Mouse (Mus musculus): ENCODE results near the gene Zfp763. TPM values are rescaled to one million over a fixed set of nuclear protein-coding genes. Genes with fewer than 3 reads are reported as not detected.

Zfp763 gene
- total RNA-seq (2023; ENCODE audit: inconsistent age), result 3.5 to 5.2 TPM (median 4.0 TPM) in 4 replicates

GRCm38 (mm10) chr17:33032900-33033891, at the start of gene Zfp763:
TSS of gene Zfp763 (minus strand) at chr17:33033402.

GRCm38 (mm10) chr17:33067958-33068357, 34.8 kb upstream of the Zfp763 start, which contains the start of gene 4921501E09Rik:
TSS of gene 4921501E09Rik (minus strand) at chr17:33068058.

GRCm38 (mm10) chr17:32992699-32993474, 40.3 kb downstream of the Zfp763 start, which contains the start of gene Zfp952:
TSS of gene Zfp952 (plus strand) at chr17:32993129.

Other genes starting within 250 kb of the Zfp763 start
- gene Zfp871, start 245.1 kb downstream of the Zfp763 start, total RNA-seq (2023; ENCODE audit: inconsistent age), result 78.3 to 89.6 TPM (median 79.2 TPM) in 4 replicates
- 0.18 to 0.51 TPM (median 0.42 TPM) in 4 replicates for gene Zfp811, start 223.5 kb downstream of the Zfp763 start, total RNA-seq (2023; ENCODE audit: inconsistent age)
- gene Zfp799, start 203.1 kb downstream of the Zfp763 start, total RNA-seq (2023; ENCODE audit: inconsistent age), result 6.5 to 9.4 TPM (median 8.2 TPM) in 4 replicates
- 7.0 to 11.8 TPM (median 10.3 TPM) in 4 replicates for gene Zfp870, start 141.8 kb downstream of the Zfp763 start, total RNA-seq (2023; ENCODE audit: inconsistent age)
- gene Cyp4f14, start 116.1 kb downstream of the Zfp763 start, total RNA-seq (2023; ENCODE audit: inconsistent age), result not detected in 4 replicates
- gene Cyp4f13, start 86.0 kb downstream of the Zfp763 start, total RNA-seq (2023; ENCODE audit: inconsistent age), result 83.0 to 86.6 TPM (median 84.1 TPM) in 4 replicates
- 15.7 to 21.4 TPM (median 20.5 TPM) in 4 replicates for gene Zfp472, start 67.6 kb downstream of the Zfp763 start, total RNA-seq (2023; ENCODE audit: inconsistent age)
- gene Zfp952, start 40.3 kb downstream of the Zfp763 start, total RNA-seq (2023; ENCODE audit: inconsistent age), result 12.2 to 15.7 TPM (median 14.1 TPM) in 4 replicates
- gene 4921501E09Rik, start 34.7 kb upstream of the Zfp763 start, total RNA-seq (2023; ENCODE audit: inconsistent age), result not detected in 4 replicates
- 3.8 to 5.5 TPM (median 4.8 TPM) in 4 replicates for gene Zfp563, start 55.9 kb upstream of the Zfp763 start, total RNA-seq (2023; ENCODE audit: inconsistent age)
- not detected in 4 replicates for gene Morc2b, start 106.3 kb upstream of the Zfp763 start, total RNA-seq (2023; ENCODE audit: inconsistent age)
- not detected in 4 replicates for gene Olfr55, start 135.0 kb upstream of the Zfp763 start, total RNA-seq (2023; ENCODE audit: inconsistent age)
- gene Olfr239, start 157.9 kb upstream of the Zfp763 start, total RNA-seq (2023; ENCODE audit: inconsistent age), result not detected in 4 replicates
- gene Olfr1564, start 188.3 kb upstream of the Zfp763 start, total RNA-seq (2023; ENCODE audit: inconsistent age), result not detected in 4 replicates
- gene Zfp955a, start 221.7 kb upstream of the Zfp763 start, total RNA-seq (2023; ENCODE audit: inconsistent age), result 4.3 to 7.0 TPM (median 5.2 TPM) in 4 replicates
- 0.06 to 0.13 TPM (median 0.12 TPM) in 3 of 4 replicates, not detected in the other for gene Olfr63, start 231.3 kb upstream of the Zfp763 start, total RNA-seq (2023; ENCODE audit: inconsistent age)